Mouse (Mus musculus) hindbrain, embryonic 14.5 days (tissue): ENCODE results near the gene Dcaf8. TPM values are rescaled to one million over a fixed set of nuclear protein-coding genes. Genes with fewer than 3 reads are reported as not detected.

ENCODE experiments used
- ATAC-seq: fragments of 200-750 bp; cut with Nextera tagmentation; 2 replicates; pipeline ENCODE4 v1.8.0; 2017; ENCODE audit warnings: moderate number of reproducible peaks, mild to moderate bottlenecking, moderate TSS enrichment, moderate library complexity; ENCODE audit not compliant: low FRiP score
- DNase-seq: peaks from one replicate; pipeline ENCODE4 v3.0.0-alpha.2; 2015; ENCODE audit warnings: low spot score
- H3K27ac ChIP-seq: fragments of 300-500 bp; sonication (generic); 2 replicates; pipeline ENCODE4 v1.5.1; 2014; ENCODE audit warnings: mild to moderate bottlenecking, moderate library complexity
- H3K27me3 ChIP-seq: fragments of 300-500 bp; sonication (generic); 2 replicates; pipeline ENCODE4 v1.6.1; 2014; ENCODE audit warnings: mild to moderate bottlenecking, low read length, mixed read lengths; ENCODE audit not compliant: control insufficient read depth, insufficient read depth
- H3K36me3 ChIP-seq: fragments of 300-500 bp; sonication (generic); replicated peaks from 2 replicates; pipeline ENCODE4 v1.6.1; 2014; ENCODE audit not compliant: control insufficient read depth, insufficient read depth
- H3K4me1 ChIP-seq: fragments of 300-500 bp; sonication (generic); replicated peaks from 2 replicates; pipeline ENCODE4 v1.6.1; 2014; ENCODE audit warnings: antibody characterized with exemption, low read length, mixed read lengths; ENCODE audit not compliant: control insufficient read depth, insufficient read depth
- H3K4me2 ChIP-seq: fragments of 300-500 bp; sonication (generic); replicated peaks from 2 replicates; pipeline ENCODE4 v1.6.1; 2014; ENCODE audit warnings: mild to moderate bottlenecking, moderate library complexity
- H3K4me3 ChIP-seq: fragments of 300-500 bp; sonication (generic); replicated peaks from 2 replicates; pipeline ENCODE4 v1.5.1; 2014; ENCODE audit warnings: mild to moderate bottlenecking, low read length
- H3K9ac ChIP-seq: fragments of 300-500 bp; sonication (generic); 2 replicates; pipeline ENCODE4 v1.6.1; 2014
- H3K9me3 ChIP-seq: fragments of 300-500 bp; sonication (generic); 2 replicates; pipeline ENCODE4 v1.6.1; 2016; ENCODE audit warnings: low read length; ENCODE audit not compliant: control insufficient read depth
- WGBS: fragments of 180-500 bp; shearing (Covaris S2); extraction: QIAGEN DNeasy Blood & Tissue Kit; methylation state at CpG from one replicate; pipeline ENCODE4 v1.1.7; 2014; 5-methylcytosine and 5-hydroxymethylcytosine counted together
- polyA plus RNA-seq: library from polyadenylated mRNA; unstranded; fragments of >200 nt; fragmentation: Nextera tagmentation; extraction: Ambion mirVana; gene quantifications from 2 replicates; pipeline ENCODE4 v1.2.1, GENCODE M21; 2014

The Dcaf8 gene
- polyA plus RNA-seq, 1 experiment from 2014 or later, result 70.1 TPM

DNA sequence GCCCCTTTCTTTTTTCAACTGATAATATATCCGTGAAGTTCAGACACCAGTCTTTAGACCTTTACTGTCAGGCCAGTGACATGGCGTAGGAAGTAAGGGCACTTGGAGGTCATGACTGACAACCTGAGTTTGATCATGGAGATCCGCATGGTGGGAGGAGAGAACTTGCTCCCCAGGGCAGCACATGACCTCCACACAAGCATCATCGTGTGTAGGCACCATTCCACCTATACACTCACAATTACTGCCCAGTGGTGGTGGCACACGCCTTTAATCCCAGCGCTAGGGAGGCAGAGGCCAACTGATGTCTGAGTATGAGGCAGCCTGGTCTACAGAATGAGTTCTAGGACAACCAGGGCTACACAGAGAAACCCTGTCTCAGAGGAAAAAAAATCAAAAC lies 23.3 kb upstream of the Dcaf8 start:
- no peaks in the 10 kb centered on the region for H3K9me3 ChIP-seq
- H3K27me3 ChIP-seq, result no peaks in the 10 kb centered on the region
- DNase-seq, result no peak
- H3K36me3 ChIP-seq, result peaks cover 54% of the 10 kb centered on the region
- no peak for ATAC-seq
- no peak overlapping the region for H3K27ac ChIP-seq
- no peak overlapping the region for H3K4me3 ChIP-seq
- no peak overlapping the region for H3K4me2 ChIP-seq
- H3K9ac ChIP-seq, result no peak overlapping the region
- H3K4me1 ChIP-seq, result peaks cover 8% of the 10 kb centered on the region
- WGBS, result 81% methylated on average over 6 of the region's 6 CpGs

DNA sequence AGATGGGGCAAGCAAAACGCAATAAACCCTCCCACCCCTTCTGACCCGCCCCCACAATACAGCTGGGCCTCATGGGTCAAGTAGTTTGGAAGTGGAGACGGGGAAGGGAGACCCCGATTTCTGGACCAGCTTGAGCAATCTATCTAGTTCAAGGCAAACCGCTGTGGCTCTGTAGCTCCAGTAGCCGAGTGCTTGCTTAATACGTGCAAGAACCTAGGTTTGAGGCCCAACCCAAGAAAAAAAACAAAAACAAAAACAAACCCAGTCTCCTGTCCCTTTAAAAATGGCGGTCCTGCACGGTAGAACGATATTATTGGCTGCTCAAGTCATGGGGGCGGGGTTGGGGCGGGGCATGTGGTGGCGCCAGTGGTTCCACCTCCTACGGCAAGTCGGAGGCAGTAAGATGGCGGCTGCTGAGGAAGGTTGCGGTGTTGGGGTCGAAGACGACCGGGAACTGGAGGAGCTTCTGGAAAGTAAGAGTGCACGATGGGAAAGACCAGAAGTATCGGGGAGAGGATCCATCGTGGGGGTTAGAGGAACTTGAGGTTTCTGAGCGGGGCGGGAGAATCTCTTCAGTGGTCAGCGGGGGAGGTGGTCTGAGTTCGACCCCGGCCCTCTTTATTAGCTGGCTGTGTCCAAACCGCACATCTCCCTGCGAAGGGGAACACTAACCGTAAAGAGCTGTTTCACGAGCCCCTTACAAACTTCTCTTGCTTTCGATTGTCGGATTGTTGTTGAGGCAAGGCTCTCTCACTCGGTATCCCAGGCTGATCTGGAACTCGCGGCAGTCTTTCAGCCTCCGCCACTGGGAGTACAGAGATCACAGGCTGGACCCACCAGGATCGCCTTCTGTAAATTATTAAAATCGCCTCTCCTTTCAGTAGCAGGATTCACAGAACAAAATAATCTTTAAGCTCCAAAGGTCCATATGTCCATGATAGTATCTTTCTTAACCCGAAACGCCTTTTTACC lies 21.2 kb upstream of the Dcaf8 start, which contains the start of gene Pex19:
Gene Pex19, plus strand, starts transcription at position 380 of the 972 bp plus-strand sequence.
- peaks cover 55% of the 10 kb centered on the region for H3K36me3 ChIP-seq
- peak; percentile 98 for ATAC-seq

DNA sequence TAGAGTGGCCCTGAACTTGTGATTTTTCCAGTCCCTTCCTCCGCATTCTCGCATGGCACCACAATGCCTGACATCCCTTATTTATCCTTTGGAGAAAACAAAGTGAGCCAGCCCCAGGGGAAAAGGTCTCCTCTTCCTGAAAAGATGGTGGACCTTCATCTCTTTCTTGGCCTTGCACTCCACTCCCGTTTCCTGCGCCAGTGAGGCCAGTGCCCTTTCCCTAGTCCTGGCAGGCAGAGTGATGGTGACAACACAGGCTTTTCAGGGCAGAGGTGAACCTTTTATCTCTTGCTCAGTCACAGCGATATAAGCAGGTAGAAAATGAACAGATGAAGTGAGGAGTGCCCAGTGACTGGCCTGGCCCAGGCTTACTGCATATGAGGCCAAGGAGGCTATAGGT lies 20.4 kb upstream of the Dcaf8 start:
- 47% methylated on average over 5 of the region's 5 CpGs for WGBS
- Histone ChIP-seq H3K36me3 (peaks cover 55% of the 10 kb centered on the region), H3K4me1 (peaks cover 8% of the 10 kb centered on the region), H3K9ac (peak overlapping the region; percentile 80), H3K27me3 (no peaks in the 10 kb centered on the region), H3K4me3 (peak overlapping the region; percentile 77), H3K27ac (no peak overlapping the region), H3K4me2 (peak overlapping the region; percentile 76), H3K9me3 (no peaks in the 10 kb centered on the region)
- ATAC-seq (no peak), DNase-seq (no peak)

More for the DNA sequence above, 21.2 kb upstream of the Dcaf8 start, which contains the start of gene Pex19:
- no peaks in the 10 kb centered on the region for H3K9me3 ChIP-seq
- peaks cover 8% of the 10 kb centered on the region for H3K4me1 ChIP-seq
- 1% methylated on average over 42 of the region's 42 CpGs for WGBS
- peak; percentile 91 for DNase-seq
- peak within 1 kb of the TSS; percentile 77 for H3K4me3 ChIP-seq
- no peaks in the 10 kb centered on the region for H3K27me3 ChIP-seq
- peak within 1 kb of the TSS; percentile 76 for H3K4me2 ChIP-seq
- no peak within 1 kb of the TSS for H3K27ac ChIP-seq
- peak within 1 kb of the TSS; percentile 80 for H3K9ac ChIP-seq

DNA sequence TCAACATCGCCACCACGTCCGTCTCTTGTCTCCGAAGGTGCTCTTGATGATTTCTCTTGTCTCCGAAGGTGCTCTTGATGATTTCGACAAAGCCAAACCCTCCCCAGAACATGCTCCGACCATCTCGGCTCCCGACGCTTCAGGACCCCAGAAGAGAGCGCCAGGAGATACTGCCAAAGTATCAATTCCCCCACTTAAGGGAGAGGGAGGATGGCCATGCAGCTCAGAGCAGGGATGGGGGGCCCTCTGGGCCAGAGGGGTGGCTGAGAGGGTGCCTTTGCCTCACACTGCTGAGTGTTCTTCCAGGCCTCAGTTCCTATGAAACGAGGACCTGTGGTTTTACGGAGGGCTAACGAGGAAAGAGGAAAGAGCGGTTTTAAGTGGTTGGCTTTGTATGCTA lies 19.3 kb upstream of the Dcaf8 start:
- Histone ChIP-seq H3K9me3 (no peaks in the 10 kb centered on the region), H3K4me2 (no peak overlapping the region), H3K4me1 (peaks cover 8% of the 10 kb centered on the region), H3K27me3 (no peaks in the 10 kb centered on the region), H3K36me3 (peaks cover 53% of the 10 kb centered on the region), H3K4me3 (no peak overlapping the region), H3K27ac (no peak overlapping the region), H3K9ac (no peak overlapping the region)
- no peak for DNase-seq
- WGBS, result 95% methylated on average over 15 of the region's 15 CpGs
- no peak for ATAC-seq

DNA sequence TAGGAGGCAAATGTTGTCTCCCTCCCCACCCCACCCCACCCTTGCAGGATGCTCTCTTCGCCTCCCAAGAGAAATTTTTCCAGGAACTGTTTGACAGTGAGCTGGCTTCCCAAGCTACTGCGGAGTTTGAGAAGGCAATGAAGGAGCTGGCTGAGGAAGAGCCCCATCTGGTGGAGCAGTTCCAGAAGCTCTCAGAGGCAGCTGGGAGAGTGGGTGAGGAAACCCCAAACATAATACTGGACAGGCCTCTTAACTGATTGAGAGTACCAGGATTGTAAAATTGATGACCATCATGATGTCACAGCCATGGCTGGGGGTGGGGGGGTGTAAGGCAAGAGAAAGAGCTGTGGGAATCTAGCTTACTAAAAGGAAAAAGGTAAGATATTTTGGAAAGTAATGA lies 18.8 kb upstream of the Dcaf8 start:
- no peak overlapping the region for H3K27ac ChIP-seq
- no peak overlapping the region for H3K4me3 ChIP-seq
- DNase-seq (no peak), ATAC-seq (no peak)
- no peaks in the 10 kb centered on the region for H3K9me3 ChIP-seq
- no peak overlapping the region for H3K4me2 ChIP-seq
- H3K4me1 ChIP-seq, result peaks cover 8% of the 10 kb centered on the region
- H3K36me3 ChIP-seq, result peaks cover 59% of the 10 kb centered on the region
- no peak overlapping the region for H3K9ac ChIP-seq
- WGBS, result 67% methylated on average over 2 of the region's 2 CpGs
- no peaks in the 10 kb centered on the region for H3K27me3 ChIP-seq

DNA sequence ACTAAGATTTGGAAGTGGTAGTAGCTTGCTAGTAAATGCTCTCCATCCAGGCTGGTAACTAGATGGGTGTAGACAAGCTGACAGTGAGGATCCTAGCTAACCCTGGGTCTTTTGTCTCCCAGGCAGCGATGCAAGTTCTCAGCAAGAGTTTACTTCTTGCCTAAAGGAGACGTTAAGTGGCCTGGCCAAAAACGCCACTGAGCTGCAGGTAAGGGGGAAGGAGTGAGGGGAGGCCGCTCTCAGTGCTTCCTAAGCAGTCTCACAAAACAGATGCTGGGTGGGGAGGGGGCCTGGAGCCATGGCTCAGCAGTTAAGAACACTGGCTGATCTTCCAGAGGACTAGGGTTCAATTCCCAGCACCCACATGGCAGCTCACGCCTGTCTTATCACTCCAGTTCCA lies 18.1 kb upstream of the Dcaf8 start:
- WGBS, result 97% methylated on average over 5 of the region's 5 CpGs
- H3K36me3 ChIP-seq, result peaks cover 62% of the 10 kb centered on the region

DNA sequence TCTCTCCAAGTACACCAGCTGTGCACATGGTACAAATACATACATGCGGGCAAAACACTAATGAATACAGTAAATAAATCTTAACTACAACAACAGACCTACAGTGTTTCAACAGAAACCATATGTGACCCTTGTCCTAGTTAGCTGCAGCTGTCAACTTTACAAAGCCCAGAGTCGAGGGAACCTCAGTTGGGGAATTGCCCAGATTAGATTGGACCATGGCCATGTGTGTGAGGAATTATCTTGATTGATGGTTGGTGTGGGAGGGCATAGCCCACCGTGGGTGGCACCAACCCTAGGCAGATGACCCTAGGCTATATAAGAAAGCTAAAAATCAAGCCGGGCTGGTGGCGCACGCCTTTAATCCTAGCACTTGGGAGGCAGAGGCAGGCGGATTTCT lies 15.6 kb upstream of the Dcaf8 start:
- H3K27ac ChIP-seq, result no peak overlapping the region
- H3K9ac ChIP-seq, result no peak overlapping the region
- no peak overlapping the region for H3K4me2 ChIP-seq
- no peaks in the 10 kb centered on the region for H3K9me3 ChIP-seq
- no peak for ATAC-seq
- 87% methylated on average over 7 of the region's 7 CpGs for WGBS
- DNase-seq, result no peak
- H3K36me3 ChIP-seq, result peaks cover 78% of the 10 kb centered on the region
- no peak overlapping the region for H3K4me3 ChIP-seq
- no peaks in the 10 kb centered on the region for H3K27me3 ChIP-seq
- peaks cover 6% of the 10 kb centered on the region for H3K4me1 ChIP-seq

More for the DNA sequence above, 18.1 kb upstream of the Dcaf8 start:
- H3K27me3 ChIP-seq, result no peaks in the 10 kb centered on the region
- ATAC-seq (no peak), DNase-seq (no peak)
- peaks cover 8% of the 10 kb centered on the region for H3K4me1 ChIP-seq
- no peak overlapping the region for H3K9ac ChIP-seq
- no peak overlapping the region for H3K4me3 ChIP-seq
- H3K9me3 ChIP-seq, result no peaks in the 10 kb centered on the region
- H3K4me2 ChIP-seq, result no peak overlapping the region
- no peak overlapping the region for H3K27ac ChIP-seq

DNA sequence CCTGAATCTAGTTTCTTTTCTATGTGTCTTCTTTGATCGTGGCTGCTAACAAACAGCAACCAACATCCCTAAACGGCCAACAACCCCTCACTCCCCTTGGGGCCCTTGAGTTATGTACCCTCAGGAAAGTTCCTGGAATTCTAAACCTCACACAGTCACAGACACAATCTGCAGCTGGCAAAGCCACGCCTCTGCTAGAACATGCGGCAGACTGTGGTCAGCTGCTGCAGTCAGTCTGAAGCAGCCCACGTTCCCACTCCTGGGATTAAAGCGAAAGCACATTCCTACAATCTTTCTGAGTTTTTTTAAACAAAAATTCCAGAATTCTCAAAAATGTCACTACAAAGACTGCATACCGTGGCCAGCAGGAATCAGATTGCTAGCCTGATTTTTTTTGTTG lies 14.3 kb upstream of the Dcaf8 start:
- Histone ChIP-seq H3K9me3 (no peaks in the 10 kb centered on the region), H3K4me1 (no peaks in the 10 kb centered on the region), H3K4me3 (no peak overlapping the region), H3K36me3 (peaks cover 77% of the 10 kb centered on the region), H3K27me3 (no peaks in the 10 kb centered on the region), H3K4me2 (no peak overlapping the region), H3K27ac (no peak overlapping the region), H3K9ac (no peak overlapping the region)
- ATAC-seq (no peak), DNase-seq (no peak)
- 91% methylated on average over 7 of the region's 7 CpGs for WGBS

DNA sequence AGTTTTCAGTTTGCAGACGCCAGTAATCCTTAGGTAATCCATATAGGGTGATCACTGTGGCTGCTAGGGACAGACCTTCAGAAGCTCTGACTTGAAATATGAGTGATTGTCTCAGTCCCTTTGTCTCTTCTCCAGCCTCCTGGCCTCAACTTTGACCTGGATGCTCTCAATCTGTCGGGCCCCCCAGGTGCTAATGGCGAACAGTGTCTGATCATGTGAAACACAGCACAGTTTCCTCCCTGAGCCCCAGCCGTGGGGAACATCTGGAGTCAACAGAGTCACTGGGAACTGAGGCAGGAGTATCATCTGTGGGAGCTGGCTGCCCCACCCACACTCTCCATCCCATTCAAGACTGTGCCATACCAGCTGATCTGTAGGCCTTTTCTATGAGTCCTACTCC lies 13.8 kb upstream of the Dcaf8 start:
- Histone ChIP-seq H3K4me1 (no peaks in the 10 kb centered on the region), H3K27ac (no peak overlapping the region), H3K9ac (no peak overlapping the region), H3K27me3 (no peaks in the 10 kb centered on the region), H3K4me2 (no peak overlapping the region), H3K9me3 (no peaks in the 10 kb centered on the region), H3K36me3 (peaks cover 71% of the 10 kb centered on the region), H3K4me3 (no peak overlapping the region)
- 90% methylated on average over 4 of the region's 4 CpGs for WGBS
- DNase-seq (no peak), ATAC-seq (no peak)
